Mouse (Mus musculus) left cerebral cortex, postnatal 10 days (tissue): ENCODE data around the gene Psmd1. TPM values are rescaled to one million over a fixed set of nuclear protein-coding genes. Genes with fewer than 3 reads are reported as not detected.
"Not testable (repeated sequence)": the region's sequence is repeated elsewhere in the genome, so short reads cannot be mapped to it uniquely, and the experiment has no call there.

Experiments
- DNase-seq, 2 experiments: peaks; one replicate each; pipeline ENCODE4 v3.0.0; 2021 to 2022; ENCODE audit warnings: low spot score in 2 of 2, mixed read lengths in 1 of 2; ENCODE audit errors: extremely low spot score in 1 of 2
- intact Hi-C: fragments of 180-260 bp; cut with DNase I; formaldehyde crosslinking; loops from one replicate; pipeline ENCODE4 v1.15.1; 2025
- total RNA-seq, 2 experiments: library from RNA; stranded (reverse); gene quantifications; 2 replicates each; pipeline ENCODE4 v1.2.3; 2021

The Psmd1 gene
- 100 to 1,000 TPM; 126 to 127 TPM for total RNA-seq

GRCm38 (mm10) chr1:86064271-86064991 lies at the start of gene Psmd1:
Gene Psmd1, plus strand, starts transcription at chr1:86064387.
- peak; percentile 89 for DNase-seq
- intact Hi-C loops = no loop called here

- intact Hi-C loops, DNase-seq: not testable (repeated sequence)
These were observed 48.4 kb upstream of the Psmd1 start for GRCm38 (mm10) chr1:86015758-86016157.

GRCm38 (mm10) chr1:86016516-86016915 lies 47.7 kb upstream of the Psmd1 start, which contains the start of gene Spata3:
Gene Spata3, plus strand, starts transcription at chr1:86016816.
- intact Hi-C loops = no loop called here
- no peak for DNase-seq

- peak; percentile 74 to 85 for DNase-seq
- intact Hi-C loops = no loop called here
These were observed 45.7 kb upstream of the Psmd1 start for GRCm38 (mm10) chr1:86018235-86019055.

DNA sequence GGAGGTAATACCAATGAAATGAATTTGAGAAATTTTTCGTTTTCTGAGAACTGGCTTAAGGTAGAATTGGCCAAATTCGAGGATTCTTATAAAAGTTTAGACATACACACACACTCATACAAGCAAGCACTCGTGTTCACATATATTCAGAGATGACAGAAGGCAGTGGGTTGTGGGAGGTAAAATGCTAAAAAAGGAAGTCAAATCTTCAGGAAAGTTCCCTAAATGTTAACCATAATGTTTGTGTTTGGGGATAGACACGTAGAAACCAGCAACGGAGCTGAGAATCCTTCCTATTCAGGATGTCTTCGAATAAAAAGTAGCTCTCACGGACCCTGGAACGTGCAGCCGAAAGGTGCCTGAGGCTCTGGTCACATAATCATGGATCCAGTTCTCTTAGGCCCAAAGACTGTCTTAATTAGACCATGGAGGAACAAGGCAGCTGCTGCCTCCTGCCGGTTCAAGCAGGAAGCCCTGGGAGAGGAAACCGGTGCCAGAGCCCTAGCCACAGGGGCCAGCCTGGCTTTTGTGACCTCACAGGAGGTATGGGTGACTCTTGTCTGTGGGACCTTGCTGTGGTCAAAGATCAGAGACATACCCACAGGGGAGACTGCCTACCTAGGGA lies 42.7 kb upstream of the Psmd1 start:
- DNase-seq = peak in 1 of 2 experiments; percentile 47
- intact Hi-C loops = no loop called here

DNA sequence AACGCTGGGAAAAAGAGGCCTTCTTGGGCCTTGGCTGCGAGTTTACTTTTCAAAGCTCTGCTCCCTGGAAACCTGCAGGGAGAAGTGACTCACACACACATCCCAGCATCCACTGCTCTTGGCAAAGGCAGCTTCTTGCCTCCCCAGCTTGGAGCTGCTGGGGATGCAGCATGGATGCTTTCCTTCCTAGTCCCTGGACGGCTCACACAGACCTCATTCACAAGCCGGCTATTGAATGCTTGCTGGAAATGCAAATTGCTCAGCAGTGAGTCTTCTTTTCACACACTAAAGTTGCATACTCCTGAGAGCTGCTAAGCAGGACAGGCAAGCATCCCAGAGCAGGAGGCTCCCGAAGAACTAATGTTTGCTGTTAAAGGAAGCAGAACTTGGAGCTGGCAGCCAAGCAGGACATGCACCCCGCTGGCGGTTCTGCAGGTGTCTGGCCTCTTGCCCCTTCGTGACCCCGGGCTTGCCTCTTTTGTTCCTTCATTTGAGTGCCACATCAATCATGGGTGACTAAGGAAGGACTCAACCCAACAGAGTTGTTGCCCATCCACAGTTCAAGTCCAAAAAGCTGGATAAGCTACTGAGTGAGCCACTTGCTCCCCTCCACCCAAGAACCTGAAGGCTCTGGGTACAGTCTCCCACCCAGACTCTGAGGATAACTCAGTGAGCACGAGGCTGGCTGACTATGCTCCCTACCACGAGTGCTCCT lies 31.8 kb upstream of the Psmd1 start:
- peak; percentile 55 to 65 for DNase-seq
- intact Hi-C loops = no loop called here

DNA sequence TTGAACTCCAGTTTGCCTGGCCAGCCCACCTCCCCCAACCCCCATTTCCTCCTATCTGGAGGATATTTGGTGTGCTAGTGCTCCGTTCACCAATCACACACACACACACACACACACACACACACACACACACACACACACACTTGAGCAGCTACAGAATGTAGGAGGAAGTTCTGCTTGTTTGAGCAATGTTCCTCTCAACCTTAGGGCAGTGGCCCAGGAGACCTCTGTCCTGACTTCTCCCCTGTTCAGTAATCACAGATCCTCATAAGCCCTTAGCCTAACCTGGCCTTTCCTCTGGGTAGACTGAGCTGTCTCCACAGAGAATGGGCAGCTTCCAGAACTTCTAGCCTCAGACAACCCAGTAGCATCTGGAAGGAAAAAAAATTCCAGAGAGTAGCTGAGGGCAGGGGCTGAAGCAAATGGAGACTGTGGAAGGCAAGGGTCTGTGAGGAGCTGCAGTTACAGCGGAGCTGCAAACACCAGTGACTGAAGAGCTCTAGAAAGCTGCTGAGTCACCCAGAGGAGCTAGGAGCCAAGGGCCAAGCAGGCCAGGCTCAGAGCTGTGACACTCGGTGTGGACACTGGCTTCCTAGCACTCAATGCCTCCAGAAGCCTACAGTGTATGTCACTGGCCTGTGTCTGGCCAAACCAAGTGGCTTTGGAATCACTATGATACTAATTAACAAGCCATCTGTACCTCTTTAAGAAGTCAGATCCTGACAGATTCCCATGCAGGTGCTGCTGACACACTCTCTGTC lies 25.8 kb upstream of the Psmd1 start:
- intact Hi-C loops = no loop called here
- DNase-seq = no peak

DNA sequence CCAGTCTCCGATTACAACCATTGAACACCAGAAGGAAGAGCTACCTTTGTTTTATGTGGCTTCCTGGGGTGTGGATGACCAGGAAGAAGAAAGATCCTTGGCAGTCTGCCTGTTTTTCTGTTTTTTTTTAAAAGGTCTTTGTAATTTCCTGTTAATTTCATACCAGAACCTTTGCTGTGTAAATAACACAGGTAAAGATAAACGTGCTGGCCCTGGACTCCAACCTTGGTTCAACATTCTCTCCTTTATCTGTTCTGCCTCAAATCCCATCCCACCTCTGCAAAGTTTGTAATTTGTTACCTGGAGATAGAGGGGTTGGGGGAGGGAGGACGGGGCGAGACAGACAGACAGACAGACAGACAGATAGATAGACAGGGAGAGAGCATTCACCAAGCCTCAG lies 24.1 kb upstream of the Psmd1 start:
- intact Hi-C loops = no loop called here
- DNase-seq = no peak

DNA sequence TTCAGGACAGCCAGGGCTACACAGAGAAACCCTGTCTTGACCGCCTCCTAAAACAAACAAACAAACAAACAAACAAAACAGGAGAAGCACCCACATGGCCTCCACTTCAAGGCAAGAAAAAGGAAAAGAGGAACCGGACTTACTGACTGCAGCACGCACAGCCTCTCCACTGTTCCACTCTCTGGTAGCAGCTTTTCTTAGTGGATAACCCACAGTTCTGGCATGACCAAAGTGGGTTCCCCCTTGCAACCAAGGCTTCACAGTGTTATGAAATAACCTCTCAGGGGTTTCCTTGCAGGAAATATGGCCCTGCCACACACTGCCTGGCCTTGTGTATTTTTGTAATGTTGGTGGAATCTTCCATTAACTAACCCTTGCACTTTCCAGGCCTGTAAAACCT lies 23.4 kb upstream of the Psmd1 start:
- intact Hi-C loops = no loop called here
- DNase-seq = no peak

- DNase-seq = no peak
- intact Hi-C loops = no loop called here
These were observed 19.1 kb upstream of the Psmd1 start for GRCm38 (mm10) chr1:86045056-86045455.

- intact Hi-C loops = no loop called here
- DNase-seq = peak in 1 of 2 experiments; percentile 72
These were observed 18.1 kb upstream of the Psmd1 start, which contains the start of gene 2810459M11Rik for GRCm38 (mm10) chr1:86045848-86046805. Gene 2810459M11Rik, plus strand, starts transcription at chr1:86045863.

DNA sequence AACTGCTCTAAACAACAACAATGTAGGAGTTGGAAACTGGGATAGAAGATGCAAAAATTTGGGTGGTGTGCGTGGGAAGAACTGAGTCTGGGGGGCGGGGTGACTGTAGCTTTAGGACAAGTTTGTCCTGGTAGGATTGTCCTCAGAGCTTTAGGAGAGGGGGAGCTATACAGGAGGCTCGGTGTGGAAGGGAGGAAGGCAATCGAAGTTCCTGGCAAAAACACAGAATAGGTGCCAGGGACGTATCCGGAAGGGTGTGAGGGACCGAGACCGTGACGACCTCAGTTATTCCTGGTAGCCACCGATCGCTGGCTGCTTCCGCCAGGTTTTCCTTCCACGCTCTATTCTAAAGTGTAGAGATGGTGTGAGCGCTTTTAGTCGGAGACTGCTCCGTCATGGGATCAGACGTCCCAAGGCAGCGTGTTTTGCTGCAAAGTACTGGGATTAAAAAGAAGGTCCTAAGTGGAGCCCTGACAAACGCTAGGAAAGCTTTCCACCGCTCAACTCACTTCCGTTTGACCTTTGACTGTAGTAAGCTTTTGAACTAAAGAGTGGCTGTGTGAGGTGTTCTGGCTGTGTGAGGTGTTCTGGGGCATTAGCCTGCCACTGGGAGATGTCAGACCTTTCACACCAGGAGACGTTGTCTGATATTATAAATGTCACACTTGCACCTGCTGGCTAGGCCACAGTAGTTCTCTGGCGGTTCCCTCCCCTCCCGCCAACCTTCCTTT lies 17.2 kb upstream of the Psmd1 start:
- DNase-seq = no peak
- intact Hi-C loops = no loop called here

- no peak for DNase-seq
- intact Hi-C loops = no loop called here
These were observed 16.0 kb upstream of the Psmd1 start for GRCm38 (mm10) chr1:86048231-86048630.

DNA sequence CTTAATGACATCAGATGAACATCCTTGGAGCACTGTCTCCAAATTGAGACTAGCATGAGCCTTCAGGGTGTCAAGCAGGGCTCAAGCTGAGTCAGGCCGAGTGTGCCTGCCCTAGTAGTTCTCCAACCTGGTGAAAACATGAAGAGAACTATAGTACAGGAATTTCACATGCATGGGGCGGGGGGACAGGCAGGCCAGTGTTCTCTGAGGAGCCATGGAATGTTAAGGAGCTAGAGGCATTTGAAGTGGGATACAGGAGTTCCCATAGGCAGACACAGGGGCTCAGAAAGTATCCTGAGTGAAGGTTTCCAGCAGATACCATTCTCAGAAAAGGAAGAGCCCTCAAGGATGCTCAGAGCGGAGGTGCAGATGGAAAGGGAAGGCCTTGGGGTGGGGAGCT lies 15.4 kb upstream of the Psmd1 start:
- intact Hi-C loops = no loop called here
- no peak for DNase-seq

- intact Hi-C loops = no loop called here
- DNase-seq = peak; percentile 76 to 87
These were observed 10.8 kb upstream of the Psmd1 start for GRCm38 (mm10) chr1:86053198-86053921.

DNA sequence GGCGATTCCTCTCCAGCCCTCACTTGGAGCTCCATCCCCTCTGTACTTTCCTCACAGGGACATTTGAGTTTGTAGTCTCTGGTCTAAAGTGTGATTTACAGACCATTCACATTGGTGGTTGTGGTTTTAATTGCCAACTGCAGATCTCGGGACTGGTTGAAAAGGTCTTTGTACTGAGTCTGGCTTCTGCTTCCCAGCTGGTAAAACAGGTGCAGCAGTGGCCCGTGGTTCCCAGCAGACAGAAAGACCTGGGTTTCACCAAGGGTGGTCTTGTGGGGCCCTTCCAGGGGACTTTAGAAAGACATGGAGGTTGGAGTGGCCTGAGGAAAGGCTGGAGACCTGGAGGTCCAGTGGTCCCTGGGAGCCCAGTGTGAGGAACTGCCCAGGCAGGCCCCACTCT lies 9.2 kb upstream of the Psmd1 start:
- intact Hi-C loops = no loop called here

More for the DNA sequence above, 9.2 kb upstream of the Psmd1 start:
- DNase-seq = no peak
